Mouse (Mus musculus): Measurements from ENCODE around the gene Cbx5.

- TF ChIP-seq GATA1 (IDR thresholded peaks at IDR 0.05; ENCODE audit: low read length) (no peak), TAL1 (IDR thresholded peaks at IDR 0.05; ENCODE audit: low read length) (no peak)
Observed at GRCm38 (mm10) chr15:103178137-103178536, 61.5 kb downstream of the Cbx5 start.
